Mouse (Mus musculus) embryo, embryonic 10.5 days (tissue): ENCODE data around the gene Eomes.

Experiments used
- DNase-seq: peaks from one replicate; pipeline ENCODE4 v3.0.0-alpha.2; 2015; ENCODE audit warnings: low spot score

Gene Eomes

DNA sequence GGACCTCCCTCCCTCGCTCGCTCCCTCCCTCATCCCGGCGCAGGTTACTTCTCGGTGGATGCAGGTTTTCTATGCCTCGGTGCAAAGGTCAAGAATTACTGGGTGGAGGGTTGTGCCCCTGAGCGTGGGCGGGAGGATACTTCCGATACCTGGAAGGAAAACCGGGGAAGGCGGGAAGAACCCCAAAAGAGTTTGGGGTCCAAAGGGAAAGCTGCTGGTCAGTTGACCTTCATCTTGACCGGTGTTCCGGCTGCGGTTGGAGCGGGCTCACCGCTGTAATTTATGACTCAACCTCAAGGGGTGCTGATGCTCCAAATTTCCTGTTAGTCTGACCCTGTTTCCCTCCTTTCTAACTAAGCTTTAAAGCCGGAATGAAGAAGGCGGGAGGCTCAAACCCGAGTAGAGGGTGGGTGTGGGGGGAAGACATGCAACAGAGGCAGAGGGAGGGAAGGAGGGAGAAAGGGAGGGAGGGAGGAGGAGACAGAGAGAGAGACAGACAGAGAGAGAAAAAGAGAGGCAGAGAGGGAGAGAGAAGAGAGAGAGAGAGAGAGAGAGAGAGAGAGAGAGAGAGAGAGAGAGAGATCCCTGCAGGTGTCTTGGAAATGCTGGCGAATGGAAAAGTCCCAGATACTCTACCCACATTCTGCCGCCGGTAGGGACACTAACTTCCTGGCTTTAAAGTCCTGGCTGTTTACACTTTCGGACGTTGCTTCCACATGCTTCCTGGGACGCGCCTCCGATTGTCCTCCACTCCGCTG is 10.3 kb downstream of the Eomes start:
- DNase-seq = peak; percentile 83

GRCm38 (mm10) chr9:118488896-118489578 is 11.0 kb downstream of the Eomes start:
- DNase-seq = peak; percentile 51

DNA sequence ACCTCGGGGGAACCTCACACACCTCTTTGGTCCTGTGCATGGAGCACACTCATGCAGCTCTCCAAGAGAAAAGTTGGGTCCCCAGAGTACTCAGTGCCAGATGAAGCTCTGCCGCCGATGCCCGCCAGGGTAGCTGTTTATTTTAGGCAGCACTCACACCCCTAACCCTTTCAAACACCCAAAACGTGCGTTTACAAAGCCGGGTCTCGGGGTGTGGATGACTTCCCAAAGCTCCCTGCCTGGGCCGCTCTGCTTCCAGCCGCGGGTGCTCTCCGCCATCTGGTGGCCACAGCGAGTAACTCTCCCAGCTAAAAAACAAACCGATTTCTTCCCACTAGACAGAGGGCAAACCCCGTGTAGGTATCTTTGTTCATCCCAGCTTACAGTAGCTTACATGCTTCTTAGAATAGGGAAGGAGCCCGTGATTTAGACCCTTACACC is 11.6 kb downstream of the Eomes start:
- peak; percentile 89 for DNase-seq

DNA sequence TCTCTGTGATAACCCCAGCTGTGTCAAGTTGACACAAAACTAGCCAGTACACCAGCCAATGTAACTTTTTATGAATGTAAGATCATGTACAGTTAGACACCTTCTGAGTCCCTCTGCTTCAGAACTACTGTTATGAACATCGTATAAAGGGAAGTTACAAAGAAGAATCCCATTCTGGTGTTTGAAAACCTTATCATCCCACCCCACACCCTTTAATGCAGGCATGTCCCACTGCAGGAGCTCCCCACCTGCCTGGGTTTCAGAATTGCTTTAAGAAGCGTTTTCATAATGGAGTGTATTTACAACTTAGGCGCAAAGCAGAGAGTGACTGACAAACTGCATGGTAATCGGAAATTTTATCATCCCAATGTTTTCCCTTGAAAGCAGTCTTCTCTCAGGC is 13.2 kb downstream of the Eomes start:
- no peak for DNase-seq

DNA sequence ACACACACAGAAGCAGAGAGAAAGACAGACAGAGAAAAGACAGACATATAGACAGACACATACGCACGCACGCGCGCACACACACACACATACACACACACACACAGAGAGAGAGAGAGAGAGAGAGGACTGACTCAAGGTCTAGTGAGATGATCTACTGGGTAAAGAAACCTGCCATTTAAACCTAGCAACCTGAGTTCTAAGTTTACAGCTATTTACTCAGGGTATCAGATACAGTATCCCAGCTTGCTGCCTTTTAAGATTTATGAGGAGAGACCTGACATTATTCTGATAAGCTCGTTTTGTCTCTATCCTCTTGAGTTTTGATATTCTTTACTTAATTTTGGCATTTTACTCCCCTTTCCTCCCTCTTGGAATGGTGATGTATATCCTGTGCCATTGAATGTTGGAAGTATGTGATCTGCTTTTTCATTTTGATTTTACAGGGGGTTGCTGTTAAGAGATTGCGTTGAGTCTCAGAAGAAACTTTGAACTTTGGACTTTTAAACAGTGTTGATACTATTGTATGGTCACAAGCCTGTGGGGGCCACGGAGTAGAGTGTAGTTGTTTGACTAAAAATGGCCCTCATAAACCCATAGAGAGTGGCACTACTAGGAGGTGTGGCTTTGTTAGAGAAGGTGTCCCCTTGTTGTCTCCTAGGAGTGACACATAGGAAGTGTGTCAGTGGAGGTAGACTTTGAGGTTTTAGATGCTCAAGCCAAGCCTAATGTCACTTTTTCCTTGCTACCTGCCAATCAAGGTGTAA is 15.1 kb downstream of the Eomes start:
- no peak for DNase-seq

- no peak for DNase-seq
Measured at GRCm38 (mm10) chr9:118494106-118494505, 16.1 kb downstream of the Eomes start.

- DNase-seq = no peak
Measured at GRCm38 (mm10) chr9:118495933-118496332, 17.9 kb downstream of the Eomes start.

DNA sequence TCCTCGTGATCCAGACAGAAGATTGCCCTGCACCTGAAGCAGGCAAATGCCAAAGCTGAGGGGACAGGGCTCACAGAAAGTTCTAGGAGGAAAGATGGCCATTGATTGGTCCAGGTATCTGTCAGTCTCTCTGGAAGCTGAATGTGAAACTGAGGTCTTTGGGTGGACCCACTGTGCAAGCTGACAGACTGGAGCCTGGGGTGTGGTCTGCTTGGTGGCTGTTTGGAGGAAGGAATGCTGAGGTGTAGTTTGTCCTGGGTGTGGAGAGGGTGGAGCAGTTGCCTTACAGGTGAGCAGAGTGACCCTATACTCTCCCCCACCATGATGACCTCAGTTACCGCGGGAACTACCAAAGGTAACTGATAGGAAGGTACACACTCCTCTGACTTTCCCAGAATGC is 18.9 kb downstream of the Eomes start:
- DNase-seq = no peak

GRCm38 (mm10) chr9:118498061-118498460 is 20.0 kb downstream of the Eomes start:
- no peak for DNase-seq

GRCm38 (mm10) chr9:118500963-118501362 is 23.0 kb downstream of the Eomes start:
- DNase-seq = no peak

GRCm38 (mm10) chr9:118504656-118505055 is 26.6 kb downstream of the Eomes start:
- no peak for DNase-seq

- DNase-seq = peak; percentile 90
Measured at GRCm38 (mm10) chr9:118506020-118506403, 28.0 kb downstream of the Eomes start, which contains the start of gene Golga4. TSS of gene Golga4 (plus strand) at chr9:118506267.

DNA sequence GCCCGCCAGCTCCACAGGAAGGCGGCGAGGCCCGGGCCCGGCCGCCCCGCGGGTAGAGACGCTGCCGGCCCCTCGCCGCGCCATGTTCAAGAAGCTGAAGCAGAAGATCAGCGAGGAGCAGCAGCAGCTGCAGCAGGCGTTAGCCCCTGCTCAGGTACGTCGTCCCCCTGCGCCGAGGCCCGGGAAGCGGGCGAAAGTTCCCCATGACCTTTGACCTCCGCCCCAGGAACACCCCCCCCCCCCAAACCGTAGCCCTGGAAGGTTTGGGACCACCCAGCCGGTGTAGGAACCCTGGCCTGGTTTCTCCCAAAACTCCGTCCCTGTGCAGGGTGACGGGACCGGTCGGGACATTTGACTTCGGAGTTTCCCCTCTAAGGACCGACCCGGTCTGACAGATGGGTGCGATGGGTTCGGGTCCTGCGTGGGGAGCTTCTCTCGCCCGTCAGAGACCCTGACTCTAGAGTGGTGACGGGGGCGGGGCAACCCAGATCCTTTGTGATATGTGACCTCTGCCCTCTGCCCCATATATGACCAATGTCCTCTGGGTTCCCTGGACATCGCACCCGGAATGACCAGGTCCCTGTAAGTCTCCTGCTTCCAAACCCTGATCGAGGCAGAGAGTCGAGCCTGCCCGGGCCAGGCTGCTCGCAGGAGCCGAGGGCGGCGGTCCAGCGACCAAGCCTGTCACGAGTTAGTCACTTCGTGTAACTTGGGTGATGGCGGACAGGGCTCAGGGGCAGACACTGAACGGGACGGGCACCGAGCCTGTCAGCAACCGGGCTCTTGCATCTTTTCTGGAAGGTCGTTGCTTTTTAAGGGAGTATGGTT is 28.6 kb downstream of the Eomes start:
- DNase-seq = peak; percentile 54

DNA sequence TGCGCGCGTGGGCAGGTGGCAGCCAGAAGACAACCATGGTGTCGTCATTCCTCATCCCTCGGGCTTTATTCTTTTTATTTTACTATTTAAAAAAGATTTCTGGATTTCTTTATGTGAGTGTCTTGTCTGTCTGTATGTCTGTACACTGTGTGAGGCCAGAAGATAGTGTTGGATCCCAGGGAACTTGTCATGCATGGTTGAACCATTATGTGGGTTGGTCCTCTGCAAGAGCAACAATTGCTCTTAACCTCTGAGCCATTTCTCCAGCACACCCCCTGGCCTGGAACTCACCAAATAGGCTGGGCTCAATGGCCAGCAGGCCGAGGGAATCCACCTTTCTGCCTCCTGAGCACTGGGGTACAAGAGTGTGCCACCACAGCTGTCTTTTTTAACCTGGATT is 29.5 kb downstream of the Eomes start:
- no peak for DNase-seq

DNA sequence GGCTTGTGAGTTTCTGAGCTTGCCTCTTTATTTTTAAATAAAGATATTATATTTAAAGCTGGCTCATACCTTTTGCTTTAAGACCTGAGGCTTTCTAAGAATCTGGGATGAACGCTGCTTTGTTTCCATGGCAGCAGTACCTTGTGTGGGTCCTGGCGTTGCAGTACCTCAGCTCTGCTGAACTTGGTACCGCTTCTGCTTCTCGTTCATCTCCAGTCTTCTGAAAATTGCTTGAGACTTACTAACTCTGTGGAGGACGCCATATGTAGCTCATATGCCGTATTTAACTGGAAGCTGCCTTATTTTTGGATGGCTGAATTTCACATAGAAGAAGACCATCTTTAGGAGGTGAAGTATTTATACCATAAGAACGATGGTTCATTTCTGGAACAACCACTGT is 30.6 kb downstream of the Eomes start:
- DNase-seq = no peak

GRCm38 (mm10) chr9:118510941-118511690 is 33.1 kb downstream of the Eomes start:
- peak; percentile 24 for DNase-seq

DNA sequence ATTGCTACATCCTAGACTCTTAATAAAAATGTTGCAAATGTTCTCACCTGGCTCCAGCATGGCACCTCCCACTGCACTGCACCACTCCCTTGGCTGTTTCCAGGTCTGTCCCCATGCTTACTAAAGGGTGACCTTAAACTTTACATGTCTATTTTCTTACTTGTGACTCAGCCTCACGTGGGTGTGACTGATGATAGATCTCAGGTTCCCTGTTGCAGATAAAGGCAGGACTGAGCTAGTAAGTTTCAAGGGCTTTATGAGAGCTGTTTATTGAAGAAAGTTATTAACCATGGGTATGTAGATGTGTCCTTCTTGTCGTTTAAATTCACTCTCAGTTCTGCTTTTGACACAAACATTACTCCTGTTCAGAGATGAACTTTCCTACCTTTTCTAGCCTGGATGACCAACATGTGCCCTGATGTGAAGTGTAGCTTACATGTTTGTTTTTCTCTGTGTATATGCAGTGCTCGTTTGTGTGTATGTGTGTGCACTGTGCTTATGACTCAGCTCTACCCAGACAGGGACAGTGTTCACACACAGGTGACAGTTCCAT is 34.7 kb downstream of the Eomes start:
- no peak for DNase-seq

- DNase-seq = no peak
Measured at GRCm38 (mm10) chr9:118515476-118515875, 37.5 kb downstream of the Eomes start.

DNA sequence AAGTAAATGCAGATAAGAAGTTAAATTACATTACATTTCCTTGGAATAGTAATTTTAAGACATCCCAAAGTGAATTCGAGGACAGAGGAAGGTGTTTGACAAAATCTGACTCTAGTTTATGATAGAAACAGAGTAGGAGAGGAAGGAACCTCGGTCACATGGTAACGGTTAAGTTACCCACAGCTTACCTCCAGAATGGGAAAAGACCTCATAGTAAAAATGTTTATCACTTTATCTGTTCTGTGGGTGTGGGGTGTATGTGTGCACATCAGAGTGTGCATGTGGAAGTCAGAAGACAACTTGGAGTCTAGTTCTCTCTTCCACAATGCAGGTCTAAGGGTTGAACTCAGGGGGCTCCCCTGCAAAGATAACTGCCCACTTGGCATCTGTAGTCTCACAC is 38.1 kb downstream of the Eomes start:
- no peak for DNase-seq

- no peak for DNase-seq
Measured at GRCm38 (mm10) chr9:118517619-118518018, 39.6 kb downstream of the Eomes start.

- DNase-seq = no peak
Measured at GRCm38 (mm10) chr9:118519101-118519500, 41.1 kb downstream of the Eomes start.
